Mouse (Mus musculus): ENCODE results near the gene Fnbp4. TPM values are rescaled to one million over a fixed set of nuclear protein-coding genes. Genes with fewer than 3 reads are reported as not detected.
"Not testable (repeated sequence)": the region's sequence is repeated elsewhere in the genome, so short reads cannot be mapped to it uniquely, and the experiment has no call there.

Gene Fnbp4
- polyA plus RNA-seq, 1 experiment from 2014 or later = 16.5 TPM

- 94% methylated on average over 2 of the region's 2 CpGs for WGBS
- Histone ChIP-seq H3K36me3 (ENCODE audit: control insufficient read depth, insufficient read depth) (no peaks in the 10 kb centered on the region), H3K4me1 (replicated peaks; ENCODE audit: control insufficient read depth, insufficient read depth, low read length) (no peaks in the 10 kb centered on the region), H3K4me2 (replicated peaks; ENCODE audit: low read depth) (no peak overlapping the region), H3K9me3 (ENCODE audit: control insufficient read depth) (no peaks in the 10 kb centered on the region), H3K27me3 (replicated peaks; ENCODE audit: control insufficient read depth, insufficient read depth, low read length) (no peaks in the 10 kb centered on the region), H3K4me3 (ENCODE audit: low read depth, low read length) (no peak overlapping the region), H3K27ac (ENCODE audit: low read depth, low read length) (no peak overlapping the region), H3K9ac (ENCODE audit: low read depth, low read length) (no peak overlapping the region)
- no peak for TF ChIP-seq CTCF (IDR thresholded peaks at IDR 0.05; ENCODE audit: low read depth)
- no peak for ATAC-seq
Observed at GRCm38 (mm10) chr2:90822978-90823377, 77.8 kb downstream of the Fnbp4 start.

GRCm38 (mm10) chr2:90823781-90824180 lies 78.6 kb downstream of the Fnbp4 start:
- TF ChIP-seq CTCF (IDR thresholded peaks at IDR 0.05; ENCODE audit: low read depth) = no peak
- ATAC-seq = no peak

GRCm38 (mm10) chr2:90824528-90824927 lies 79.4 kb downstream of the Fnbp4 start:
- H3K4me2 ChIP-seq (replicated peaks; ENCODE audit: low read depth); ATAC-seq: not testable (repeated sequence)
- WGBS = 45% methylated on average over 10 of the region's 10 CpGs

More at GRCm38 (mm10) chr2:90823781-90824180, 78.6 kb downstream of the Fnbp4 start:
- Histone ChIP-seq H3K4me1 (replicated peaks; ENCODE audit: control insufficient read depth, insufficient read depth, low read length) (no peaks in the 10 kb centered on the region), H3K4me3 (ENCODE audit: low read depth, low read length) (no peak overlapping the region), H3K27me3 (replicated peaks; ENCODE audit: control insufficient read depth, insufficient read depth, low read length) (no peaks in the 10 kb centered on the region), H3K36me3 (ENCODE audit: control insufficient read depth, insufficient read depth) (no peaks in the 10 kb centered on the region), H3K9ac (ENCODE audit: low read depth, low read length) (no peak overlapping the region), H3K9me3 (ENCODE audit: control insufficient read depth) (no peaks in the 10 kb centered on the region), H3K4me2 (replicated peaks; ENCODE audit: low read depth) (no peak overlapping the region), H3K27ac (ENCODE audit: low read depth, low read length) (no peak overlapping the region)
- WGBS = 88% methylated on average over 6 of the region's 6 CpGs

GRCm38 (mm10) chr2:90825515-90826172 lies 80.5 kb downstream of the Fnbp4 start:
- no peak overlapping the region for H3K9ac ChIP-seq (ENCODE audit: low read depth, low read length)
- no peak overlapping the region for H3K4me2 ChIP-seq (replicated peaks; ENCODE audit: low read depth)
- no peaks in the 10 kb centered on the region for H3K9me3 ChIP-seq (ENCODE audit: control insufficient read depth)
- H3K27ac ChIP-seq (ENCODE audit: low read depth, low read length) = no peak overlapping the region
- no peak for ATAC-seq
- H3K36me3 ChIP-seq (ENCODE audit: control insufficient read depth, insufficient read depth) = no peaks in the 10 kb centered on the region
- TF ChIP-seq CTCF (IDR thresholded peaks at IDR 0.05; ENCODE audit: low read depth) = no peak
- no peaks in the 10 kb centered on the region for H3K27me3 ChIP-seq (replicated peaks; ENCODE audit: control insufficient read depth, insufficient read depth, low read length)
- WGBS = 88% methylated on average over 11 of the region's 11 CpGs
- H3K4me3 ChIP-seq (ENCODE audit: low read depth, low read length) = no peak overlapping the region
- no peaks in the 10 kb centered on the region for H3K4me1 ChIP-seq (replicated peaks; ENCODE audit: control insufficient read depth, insufficient read depth, low read length)

More at GRCm38 (mm10) chr2:90824528-90824927, 79.4 kb downstream of the Fnbp4 start:
- not testable (repeated sequence) for H3K36me3 ChIP-seq (ENCODE audit: control insufficient read depth, insufficient read depth); H3K27me3 ChIP-seq (replicated peaks; ENCODE audit: control insufficient read depth, insufficient read depth, low read length); H3K4me3 ChIP-seq (ENCODE audit: low read depth, low read length); H3K9me3 ChIP-seq (ENCODE audit: control insufficient read depth); H3K9ac ChIP-seq (ENCODE audit: low read depth, low read length); H3K4me1 ChIP-seq (replicated peaks; ENCODE audit: control insufficient read depth, insufficient read depth, low read length); H3K27ac ChIP-seq (ENCODE audit: low read depth, low read length)

DNA sequence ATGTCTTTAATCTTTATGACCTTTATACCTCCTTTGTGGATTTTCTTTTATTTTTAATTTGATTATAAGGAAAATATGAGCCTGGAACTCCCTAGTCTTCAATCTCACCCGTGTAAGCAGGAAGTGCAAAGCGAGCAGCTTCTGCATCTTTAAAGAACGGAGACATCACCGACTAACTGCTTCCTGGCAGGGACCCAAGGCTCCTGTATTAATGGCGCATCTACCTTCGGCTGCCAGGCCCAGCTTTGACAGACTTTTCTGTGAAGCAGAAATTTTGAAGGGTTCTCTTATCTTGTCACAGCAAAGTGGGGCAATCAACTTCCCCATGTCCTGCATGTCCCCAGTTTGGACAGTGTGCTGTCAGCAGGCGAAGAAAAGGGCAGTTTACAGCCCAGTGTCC lies 83.6 kb downstream of the Fnbp4 start:
- H3K27me3 ChIP-seq (replicated peaks; ENCODE audit: control insufficient read depth, insufficient read depth, low read length) = no peaks in the 10 kb centered on the region
- H3K9me3 ChIP-seq (ENCODE audit: control insufficient read depth) = no peaks in the 10 kb centered on the region
- no peak for TF ChIP-seq CTCF (IDR thresholded peaks at IDR 0.05; ENCODE audit: low read depth)
- H3K36me3 ChIP-seq (ENCODE audit: control insufficient read depth, insufficient read depth) = no peaks in the 10 kb centered on the region
- no peaks in the 10 kb centered on the region for H3K4me1 ChIP-seq (replicated peaks; ENCODE audit: control insufficient read depth, insufficient read depth, low read length)
- no peak overlapping the region for H3K27ac ChIP-seq (ENCODE audit: low read depth, low read length)
- WGBS = 36% methylated on average over 7 of the region's 7 CpGs
- no peak overlapping the region for H3K9ac ChIP-seq (ENCODE audit: low read depth, low read length)
- H3K4me2 ChIP-seq (replicated peaks; ENCODE audit: low read depth) = no peak overlapping the region
- H3K4me3 ChIP-seq (ENCODE audit: low read depth, low read length) = no peak overlapping the region
- ATAC-seq = no peak

Other genes with a start within 250 kb of the Fnbp4 start
- 3.5 and 4.0 TPM in 2 replicates for gene Ptprj, start 164.7 kb upstream of the Fnbp4 start, polyA plus RNA-seq (2015; fragmentation: Nextera tagmentation; extraction: Ambion mirVana)
- 8.9 and 9.7 TPM in 2 replicates for gene Nup160, start 68.2 kb upstream of the Fnbp4 start, polyA plus RNA-seq (2015; fragmentation: Nextera tagmentation; extraction: Ambion mirVana)
- 0.20 and 0.26 TPM in 2 replicates for gene Agbl2, start 37.4 kb downstream of the Fnbp4 start, polyA plus RNA-seq (2015; fragmentation: Nextera tagmentation; extraction: Ambion mirVana)
- gene Mtch2, start 101.8 kb downstream of the Fnbp4 start, polyA plus RNA-seq (2015; fragmentation: Nextera tagmentation; extraction: Ambion mirVana) = 196 and 216 TPM in 2 replicates
- 6.5 and 7.6 TPM in 2 replicates for gene C1qtnf4, start 140.5 kb downstream of the Fnbp4 start, polyA plus RNA-seq (2015; fragmentation: Nextera tagmentation; extraction: Ambion mirVana)
- gene Kbtbd4, start 159.4 kb downstream of the Fnbp4 start, polyA plus RNA-seq (2015; fragmentation: Nextera tagmentation; extraction: Ambion mirVana) = 12.0 and 13.1 TPM in 2 replicates
- gene Ndufs3, start 159.5 kb downstream of the Fnbp4 start, polyA plus RNA-seq (2015; fragmentation: Nextera tagmentation; extraction: Ambion mirVana) = 263 and 280 TPM in 2 replicates
- 34.9 and 41.0 TPM in 2 replicates for gene Celf1, start 195.0 kb downstream of the Fnbp4 start, polyA plus RNA-seq (2015; fragmentation: Nextera tagmentation; extraction: Ambion mirVana)